Mouse (Mus musculus): ENCODE measurements around the gene Plcl1. TPM values are rescaled to one million over a fixed set of nuclear protein-coding genes. Genes with fewer than 3 reads are reported as not detected.

The Plcl1 gene
- 1.6 and 2.0 TPM in 2 replicates for polyA plus RNA-seq (2015; fragmentation: Nextera tagmentation; extraction: Ambion mirVana)

- peak within 1 kb of the TSS; percentile 100 for H3K4me2 ChIP-seq
- H3K36me3 ChIP-seq = no peaks in the 10 kb centered on the region
- peaks cover 29% of the 10 kb centered on the region for H3K27me3 ChIP-seq
- H3K9me3 ChIP-seq = no peaks in the 10 kb centered on the region
- H3K9ac ChIP-seq = peak within 1 kb of the TSS; percentile 75
- H3K4me3 ChIP-seq = peak within 1 kb of the TSS; percentile 75
- peaks cover 13% of the 10 kb centered on the region; the same call in 1 of the 2 replicates for H3K4me1 ChIP-seq
- peak; percentile 99 for ATAC-seq (ENCODE audit: insufficient number of reproducible peaks, insufficient read depth, low FRiP score, low TSS enrichment, low read depth)
- H3K27ac ChIP-seq = peak within 1 kb of the TSS; percentile 39; the same call in 1 of the 2 replicates
- WGBS = 2% methylated on average over 45 of the region's 51 CpGs
These were observed at the start of gene Plcl1 for GRCm38 (mm10) chr1:55405272-55406022. TSS of gene Plcl1 (plus strand) at chr1:55405921.

GRCm38 (mm10) chr1:55362634-55363033 is 43.1 kb upstream of the Plcl1 start:
- Histone ChIP-seq H3K36me3 (no peaks in the 10 kb centered on the region), H3K4me1 (peaks cover 5% of the 10 kb centered on the region), H3K27ac (no peak overlapping the region), H3K9me3 (peaks cover 6% of the 10 kb centered on the region), H3K4me2 (peak overlapping the region; percentile 64), H3K27me3 (peaks cover 39% of the 10 kb centered on the region), H3K4me3 (peak overlapping the region; percentile 50), H3K9ac (no peak overlapping the region)
- ATAC-seq (ENCODE audit: insufficient number of reproducible peaks, insufficient read depth, low FRiP score, low TSS enrichment, low read depth) = peak; percentile 26; the same call in 1 of the 2 replicates
- WGBS = 52% methylated on average over 39 of the region's 49 CpGs

- Histone ChIP-seq H3K4me2 (peak within 1 kb of the TSS; percentile 64), H3K27me3 (peaks cover 39% of the 10 kb centered on the region), H3K4me3 (peak within 1 kb of the TSS; percentile 50), H3K9me3 (peaks cover 6% of the 10 kb centered on the region), H3K4me1 (peaks cover 5% of the 10 kb centered on the region), H3K36me3 (no peaks in the 10 kb centered on the region), H3K27ac (no peak within 1 kb of the TSS), H3K9ac (peak within 1 kb of the TSS; percentile 21; the same call in 1 of the 2 replicates)
- 14% methylated on average over 59 of the region's 68 CpGs for WGBS
- 0 out of 2 replicates have a peak, but pooled peaks have one; percentile 26 for ATAC-seq (ENCODE audit: insufficient number of reproducible peaks, insufficient read depth, low FRiP score, low TSS enrichment, low read depth)
These were observed 42.6 kb upstream of the Plcl1 start, which contains the start of gene Boll for GRCm38 (mm10) chr1:55363044-55363565. TSS of gene Boll (minus strand) at chr1:55363469.

GRCm38 (mm10) chr1:55363586-55363985 is 42.1 kb upstream of the Plcl1 start:
- 0 out of 2 replicates have a peak, but pooled peaks have one; percentile 48 for ATAC-seq (ENCODE audit: insufficient number of reproducible peaks, insufficient read depth, low FRiP score, low TSS enrichment, low read depth)
- H3K4me1 ChIP-seq = peaks cover 5% of the 10 kb centered on the region
- H3K27ac ChIP-seq = no peak overlapping the region
- peak overlapping the region; percentile 50 for H3K4me3 ChIP-seq
- H3K4me2 ChIP-seq = peak overlapping the region; percentile 64
- peak overlapping the region; percentile 21; the same call in 1 of the 2 replicates for H3K9ac ChIP-seq
- H3K27me3 ChIP-seq = peaks cover 39% of the 10 kb centered on the region
- WGBS = under 1% methylated on average over 23 of the region's 27 CpGs
- no peaks in the 10 kb centered on the region for H3K36me3 ChIP-seq
- H3K9me3 ChIP-seq = peaks cover 6% of the 10 kb centered on the region

GRCm38 (mm10) chr1:55372626-55373025 is 33.1 kb upstream of the Plcl1 start:
- Histone ChIP-seq H3K9me3 (no peaks in the 10 kb centered on the region), H3K4me3 (no peak overlapping the region), H3K27ac (no peak overlapping the region), H3K9ac (no peak overlapping the region), H3K27me3 (no peaks in the 10 kb centered on the region), H3K4me1 (no peaks in the 10 kb centered on the region), H3K36me3 (no peaks in the 10 kb centered on the region), H3K4me2 (no peak overlapping the region)
- 84% methylated on average over 3 of the region's 3 CpGs for WGBS
- no peak for ATAC-seq (ENCODE audit: insufficient number of reproducible peaks, insufficient read depth, low FRiP score, low TSS enrichment, low read depth)

- Histone ChIP-seq H3K27me3 (no peaks in the 10 kb centered on the region), H3K9ac (no peak overlapping the region), H3K4me3 (no peak overlapping the region), H3K36me3 (no peaks in the 10 kb centered on the region), H3K4me1 (no peaks in the 10 kb centered on the region), H3K9me3 (no peaks in the 10 kb centered on the region), H3K4me2 (no peak overlapping the region), H3K27ac (no peak overlapping the region)
- WGBS = 85% methylated on average over 2 of the region's 2 CpGs
- no peak for ATAC-seq (ENCODE audit: insufficient number of reproducible peaks, insufficient read depth, low FRiP score, low TSS enrichment, low read depth)
These were observed 25.2 kb upstream of the Plcl1 start for GRCm38 (mm10) chr1:55380527-55380926.

- Histone ChIP-seq H3K4me2 (no peak overlapping the region), H3K9me3 (no peaks in the 10 kb centered on the region), H3K4me1 (no peaks in the 10 kb centered on the region), H3K27me3 (no peaks in the 10 kb centered on the region), H3K36me3 (no peaks in the 10 kb centered on the region), H3K9ac (peak overlapping the region; percentile 57; the same call in 1 of the 2 replicates), H3K27ac (no peak overlapping the region), H3K4me3 (no peak overlapping the region)
- WGBS = 12% methylated on average over 9 of the region's 9 CpGs
- ATAC-seq (ENCODE audit: insufficient number of reproducible peaks, insufficient read depth, low FRiP score, low TSS enrichment, low read depth) = no peak
These were observed 22.5 kb upstream of the Plcl1 start for GRCm38 (mm10) chr1:55383114-55383773.

- no peak for ATAC-seq (ENCODE audit: insufficient number of reproducible peaks, insufficient read depth, low FRiP score, low TSS enrichment, low read depth)
- Histone ChIP-seq H3K4me1 (no peaks in the 10 kb centered on the region), H3K4me2 (no peak overlapping the region), H3K27me3 (peaks cover 8% of the 10 kb centered on the region), H3K27ac (no peak overlapping the region), H3K4me3 (no peak overlapping the region), H3K9ac (no peak overlapping the region), H3K36me3 (no peaks in the 10 kb centered on the region), H3K9me3 (no peaks in the 10 kb centered on the region)
- WGBS = 41% methylated on average over 5 of the region's 5 CpGs
These were observed 5.8 kb upstream of the Plcl1 start for GRCm38 (mm10) chr1:55399891-55400290.

GRCm38 (mm10) chr1:55404439-55404838 is 1.3 kb upstream of the Plcl1 start:
- no peaks in the 10 kb centered on the region for H3K36me3 ChIP-seq
- peaks cover 13% of the 10 kb centered on the region; the same call in 1 of the 2 replicates for H3K4me1 ChIP-seq
- 4% methylated on average over 3 of the region's 3 CpGs for WGBS
- no peak overlapping the region for H3K9ac ChIP-seq
- no peak for ATAC-seq (ENCODE audit: insufficient number of reproducible peaks, insufficient read depth, low FRiP score, low TSS enrichment, low read depth)
- H3K27ac ChIP-seq = no peak overlapping the region
- H3K9me3 ChIP-seq = no peaks in the 10 kb centered on the region
- H3K27me3 ChIP-seq = peaks cover 29% of the 10 kb centered on the region
- H3K4me2 ChIP-seq = no peak overlapping the region
- H3K4me3 ChIP-seq = no peak overlapping the region

- Histone ChIP-seq H3K9ac (peak overlapping the region; percentile 75), H3K36me3 (no peaks in the 10 kb centered on the region), H3K4me2 (peak overlapping the region; percentile 100), H3K4me3 (peak overlapping the region; percentile 75), H3K27me3 (peaks cover 29% of the 10 kb centered on the region), H3K27ac (peak overlapping the region; percentile 39; the same call in 1 of the 2 replicates), H3K9me3 (no peaks in the 10 kb centered on the region), H3K4me1 (peaks cover 13% of the 10 kb centered on the region; the same call in 1 of the 2 replicates)
- peak; percentile 17; the same call in 1 of the 2 replicates for ATAC-seq (ENCODE audit: insufficient number of reproducible peaks, insufficient read depth, low FRiP score, low TSS enrichment, low read depth)
- WGBS = under 1% methylated on average over 42 of the region's 42 CpGs
These were observed 297 bp downstream of the Plcl1 start for GRCm38 (mm10) chr1:55406023-55406413.
